In the genomic region with DNA sequence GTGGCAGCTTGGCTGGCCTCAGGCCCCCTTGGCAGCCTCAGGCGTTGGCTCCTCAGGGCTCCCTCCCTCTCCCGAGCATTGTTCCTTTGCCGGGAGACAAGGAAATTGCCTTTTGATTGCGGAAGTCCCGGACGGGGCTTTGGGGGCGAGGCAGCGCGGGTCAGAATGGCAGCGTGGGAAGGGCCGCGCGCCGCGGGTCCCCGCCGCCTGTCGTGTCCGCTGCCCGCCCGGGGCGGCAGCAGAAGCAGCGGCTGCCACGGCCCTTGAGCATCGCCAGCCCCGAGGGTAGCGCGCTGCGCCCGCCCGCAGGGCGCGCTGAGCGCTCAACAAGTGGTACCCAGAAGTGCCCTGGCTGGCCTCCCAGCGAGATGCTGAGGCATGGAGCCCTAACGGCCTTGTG, we compare ENCODE assay signal across 8 mouse cellular contexts. TPM values are rescaled to one million over a fixed set of nuclear protein-coding genes. Genes with fewer than 3 reads are reported as not detected.
DNase-seq lines count a peak whose midpoint lies in the region; ATAC-seq and TF ChIP-seq lines count a peak whose summit lies in the region.

No protein-coding gene starts in this region.

- peak overlapping the region; percentile 63 for H3K4me3 ChIP-seq in kidney, adult 2 months (ENCODE audit: insufficient read depth, low read depth, low read length)
- peak overlapping the region; percentile 43 for H3K4me3 ChIP-seq in lung, embryonic 14.5 days (ENCODE audit: low read depth, low read length)
- H3K4me3 ChIP-seq in small intestine, adult 2 months (ENCODE audit: low read depth, low read length), result peak overlapping the region; percentile 49

- 2% methylated on average over 36 of the region's 36 CpGs for WGBS in kidney, adult 2 months
- WGBS in lung, embryonic 14.5 days, result 0% methylated on average over 34 of the region's 36 CpGs
- 3% methylated on average over 36 of the region's 36 CpGs for WGBS in small intestine, adult 2 months

- no peak for TF ChIP-seq POLR2A in kidney, adult 2 months (IDR thresholded peaks at IDR 0.05; ENCODE audit: low read depth, low read length)
- no peak for TF ChIP-seq POLR2A in small intestine, adult 2 months (IDR thresholded peaks at IDR 0.05; ENCODE audit: low read depth, low read length)

- H3K27ac ChIP-seq in kidney, adult 2 months (ENCODE audit: insufficient read depth, low read depth, low read length), result peak overlapping the region; percentile 79
- H3K27ac ChIP-seq in lung, embryonic 14.5 days (ENCODE audit: low read depth), result no peak overlapping the region
- peak overlapping the region; percentile 10; the same call in 1 of the 2 replicates for H3K27ac ChIP-seq in small intestine, adult 2 months (ENCODE audit: insufficient read depth, low read depth, low read length)

- peak; percentile 62 to 72 for DNase-seq in adrenal gland, adult (ENCODE audit: inconsistent age in 2 of 2, low spot score in 1 of 2)
- DNase-seq in adrenal gland, postnatal 4 days (ENCODE audit: low spot score in 2 of 2), result no peak
- peak; percentile 48 for DNase-seq in embryo, embryonic 10.5 days (ENCODE audit: low spot score)
- peak; percentile 58 to 85 for DNase-seq in heart, adult 9 months (ENCODE audit: low spot score in 2 of 2)
- DNase-seq in kidney, adult 2 months, result peak; percentile 84
- DNase-seq in lung, embryonic 14.5 days, result peak; percentile 75

- H3K9ac ChIP-seq in lung, embryonic 14.5 days, result peak overlapping the region; percentile 29; the same call in 1 of the 2 replicates

- peak; percentile 66 for ATAC-seq in lung, embryonic 14.5 days (ENCODE audit: insufficient read depth)
- ATAC-seq in inflammation-experienced regulatory T-cells, adult 6 months, result no peak

- no peaks in the 10 kb centered on the region for H3K9me3 ChIP-seq in lung, embryonic 14.5 days (ENCODE audit: low read depth, low read length)

- H3K4me2 ChIP-seq in lung, embryonic 14.5 days, result peak overlapping the region; percentile 75

- H3K27me3 ChIP-seq in kidney, adult 2 months (replicated peaks; ENCODE audit: control insufficient read depth, insufficient read depth, low read length), result no peaks in the 10 kb centered on the region
- H3K27me3 ChIP-seq in lung, embryonic 14.5 days (ENCODE audit: insufficient read depth, low read length), result peaks cover 20% of the 10 kb centered on the region
- H3K27me3 ChIP-seq in small intestine, adult 2 months (ENCODE audit: control insufficient read depth, insufficient read depth, low read length), result peaks cover 9% of the 10 kb centered on the region

- no peaks in the 10 kb centered on the region for H3K36me3 ChIP-seq in kidney, adult 2 months (ENCODE audit: control insufficient read depth, insufficient read depth, low read length)
- no peaks in the 10 kb centered on the region for H3K36me3 ChIP-seq in lung, embryonic 14.5 days (ENCODE audit: insufficient read depth)
- H3K36me3 ChIP-seq in small intestine, adult 2 months (ENCODE audit: control insufficient read depth, insufficient read depth, low read length), result no peaks in the 10 kb centered on the region

- no peak for TF ChIP-seq CTCF in kidney, adult 2 months (conservative IDR thresholded peaks at IDR 0.05; ENCODE audit: insufficient read depth, insufficient read length, low read depth, low read length)
- TF ChIP-seq CTCF in lung, embryonic 14.5 days (IDR thresholded peaks at IDR 0.05; ENCODE audit: low read depth), result no peak
- no peak for TF ChIP-seq CTCF in small intestine, adult 2 months (IDR thresholded peaks at IDR 0.05; ENCODE audit: extremely low read depth, insufficient read length, insufficient replicate concordance, low read depth, low read length)

- H3K4me1 ChIP-seq in kidney, adult 2 months (ENCODE audit: control insufficient read depth, insufficient read depth, low read length), result 0 out of 2 replicates have a peak, but pooled peaks cover 2% of the 10 kb centered on the region
- H3K4me1 ChIP-seq in lung, embryonic 14.5 days (ENCODE audit: insufficient read depth), result no peaks in the 10 kb centered on the region
- no peaks in the 10 kb centered on the region for H3K4me1 ChIP-seq in small intestine, adult 2 months (ENCODE audit: control insufficient read depth, insufficient read depth, insufficient read length, low read length)

RNA-seq across cellular contexts. Expression of a gene that starts 25.9 kb away (rescaled TPM):
- total RNA-seq in adrenal gland, postnatal 4 days (2021), result 10 to 100 TPM; 35.0 to 35.5 TPM
- 11.2 and 12.5 TPM in 2 replicates for polyA plus RNA-seq in kidney, adult 2 months (2012; rRNA removed)
- 12.5 and 14.2 TPM in 2 replicates for polyA plus RNA-seq in lung, embryonic 14.5 days (2014; fragmentation: Nextera tagmentation; extraction: Ambion mirVana)
- 1.4 and 2.3 TPM in 2 replicates for polyA plus RNA-seq in small intestine, adult 2 months (2012; rRNA removed)
- polyA plus RNA-seq in inflammation-experienced regulatory T-cells, adult 6 months (2017; shearing (Covaris generic)), result under 1 TPM in 1 of 3 experiments, not detected in 2; 0.13 TPM

Comparison
In these comparisons a context has a peak if more than half of its experiments do, and no peak if none do; other contexts are left out.
1. DNase-seq: peak in adrenal gland, adult (2 of 2), embryo, embryonic 10.5 days (single experiment), heart, adult 9 months (2 of 2), kidney, adult 2 months (single experiment) and lung, embryonic 14.5 days (single experiment); none in adrenal gland, postnatal 4 days (0 of 2).
2. Peak in every context shown above with its lines, with median percentiles within 50 percentile points of each other: H3K4me3 ChIP-seq.